Comparison of ENCODE assay signal across 22 mouse cellular contexts in genomic region chr5:114721969-114722368, GRCm38 (mm10). TPM values are rescaled to one million over a fixed set of nuclear protein-coding genes. Genes with fewer than 3 reads are reported as not detected.
DNase-seq lines count a peak whose midpoint lies in the region; ATAC-seq and TF ChIP-seq lines count a peak whose summit lies in the region.
"Had no signal": no experiment of that assay in that cellular context is flagged by ENCODE, and none has a peak within 500 bp of the region (broad histone marks: within the 10 kb centered on the region; RNA-seq: fewer than 3 reads in every experiment).

No protein-coding gene starts in this region.

- H3K27ac ChIP-seq in kidney, embryonic 15.5 days = peak overlapping the region; percentile 89
- H3K27ac ChIP-seq in kidney, adult 2 months (ENCODE audit: insufficient read depth, low read depth, low read length) = no peak overlapping the region
- H3K27ac ChIP-seq in limb, embryonic 12.5 days = peak overlapping the region; percentile 23; the same call in 1 of the 2 replicates
- H3K27ac ChIP-seq in limb, embryonic 10.5 days = no peak overlapping the region
- no peak overlapping the region for H3K27ac ChIP-seq in heart, adult 2 months
- H3K27ac ChIP-seq: embryonic facial prominence, embryonic 12.5 days; embryonic facial prominence, embryonic 15.5 days; forebrain, embryonic 12.5 days; hindbrain, embryonic 12.5 days; hindbrain, embryonic 15.5 days had no signal

- peaks cover 40% of the 10 kb centered on the region for H3K4me1 ChIP-seq in kidney, embryonic 15.5 days
- H3K4me1 ChIP-seq in kidney, adult 2 months (ENCODE audit: control insufficient read depth, insufficient read depth, low read length) = peaks cover 15% of the 10 kb centered on the region
- no peaks in the 10 kb centered on the region for H3K4me1 ChIP-seq in limb, embryonic 12.5 days (replicated peaks)
- H3K4me1 ChIP-seq in limb, embryonic 10.5 days = peaks cover 5% of the 10 kb centered on the region; the same call in 1 of the 2 replicates
- H3K4me1 ChIP-seq in heart, adult 2 months (ENCODE audit: control insufficient read depth, insufficient read depth, low read length) = no peaks in the 10 kb centered on the region; the same call in 1 of the 2 replicates
- H3K4me1 ChIP-seq: embryonic facial prominence, embryonic 12.5 days; embryonic facial prominence, embryonic 15.5 days; forebrain, embryonic 12.5 days; hindbrain, embryonic 12.5 days; hindbrain, embryonic 15.5 days had no signal

- H3K27me3 ChIP-seq in kidney, embryonic 15.5 days = no peaks in the 10 kb centered on the region
- H3K27me3 ChIP-seq in kidney, adult 2 months (replicated peaks; ENCODE audit: control insufficient read depth, insufficient read depth, low read length) = no peaks in the 10 kb centered on the region
- no peaks in the 10 kb centered on the region for H3K27me3 ChIP-seq in limb, embryonic 12.5 days
- no peaks in the 10 kb centered on the region for H3K27me3 ChIP-seq in limb, embryonic 10.5 days (ENCODE audit: low read depth, poor library complexity, severe bottlenecking)
- H3K27me3 ChIP-seq in heart, adult 2 months (ENCODE audit: control insufficient read depth, insufficient read depth, low read length) = no peaks in the 10 kb centered on the region
- H3K27me3 ChIP-seq: embryonic facial prominence, embryonic 12.5 days; embryonic facial prominence, embryonic 15.5 days; forebrain, embryonic 12.5 days; hindbrain, embryonic 12.5 days; hindbrain, embryonic 15.5 days had no signal

- TF ChIP-seq EP300 in heart, adult 2 months (IDR thresholded peaks at IDR 0.05; ENCODE audit: insufficient read depth, low read depth, low read length) = no peak

- no peak for ATAC-seq in kidney, embryonic 15.5 days (replicated peaks; ENCODE audit: low FRiP score)
- no peak for ATAC-seq in limb, embryonic 12.5 days (ENCODE audit: insufficient number of reproducible peaks, insufficient read depth, low FRiP score, low TSS enrichment, low read depth)
- ATAC-seq in granulocyte monocyte progenitor cell, adult 5-6 weeks (replicated peaks; ENCODE audit: poor library complexity, severe bottlenecking) = peak; percentile 75
- 0 out of 2 replicates have a peak, but pooled peaks have one; percentile 3 for ATAC-seq in monocyte, adult 5-6 weeks (replicated peaks; ENCODE audit: insufficient number of reproducible peaks, low FRiP score, low TSS enrichment, poor library complexity, severe bottlenecking)
- ATAC-seq: forebrain, embryonic 16.5 days had no signal

- no peak for TF ChIP-seq CTCF in kidney, adult 2 months (conservative IDR thresholded peaks at IDR 0.05; ENCODE audit: insufficient read depth, insufficient read length, low read depth, low read length)
- TF ChIP-seq CTCF in heart, adult 2 months (IDR thresholded peaks at IDR 0.05) = no peak

- no peak overlapping the region for H3K4me2 ChIP-seq in kidney, embryonic 15.5 days
- no peak overlapping the region for H3K4me2 ChIP-seq in limb, embryonic 12.5 days
- H3K4me2 ChIP-seq: embryonic facial prominence, embryonic 12.5 days; embryonic facial prominence, embryonic 15.5 days; forebrain, embryonic 12.5 days; heart, embryonic 11.5 days; hindbrain, embryonic 12.5 days; hindbrain, embryonic 15.5 days had no signal

- 95% methylated on average over 10 of the region's 10 CpGs for WGBS in kidney, embryonic 15.5 days
- WGBS in kidney, adult 2 months = 82% methylated on average over 10 of the region's 10 CpGs
- WGBS in limb, embryonic 12.5 days = 94% methylated on average over 10 of the region's 10 CpGs
- WGBS in limb, embryonic 10.5 days = 94% methylated on average over 10 of the region's 10 CpGs
- 83% methylated on average over 10 of the region's 10 CpGs for WGBS in heart, adult 2 months

- no peak for TF ChIP-seq POLR2A in kidney, adult 2 months (IDR thresholded peaks at IDR 0.05; ENCODE audit: low read depth, low read length)
- TF ChIP-seq POLR2A in heart, adult 2 months (IDR thresholded peaks at IDR 0.05; ENCODE audit: insufficient read depth, low read depth, low read length) = no peak

- no peak for DNase-seq in kidney, adult 2 months
- DNase-seq in limb, embryonic 10.5 days (ENCODE audit: low spot score) = no peak
- no peak for DNase-seq in layer of hippocampus, adult 8-10 months (ENCODE audit: low spot score in 2 of 2)
- no peak for DNase-seq in heart, adult 2 months
- DNase-seq: adrenal gland, adult 2 months; adrenal gland, postnatal 14 days; B cell, adult 2 months; cerebellum, adult 11-12 months; cerebellum, adult 8-10 months; cerebellum, postnatal 14 days; gastrocnemius, postnatal 14 days had no signal

- no peak overlapping the region for H3K9ac ChIP-seq in kidney, embryonic 15.5 days
- no peak overlapping the region for H3K9ac ChIP-seq in limb, embryonic 12.5 days (replicated peaks)
- no peak overlapping the region for H3K9ac ChIP-seq in heart, adult 2 months (ENCODE audit: low read depth, low read length)
- H3K9ac ChIP-seq: embryonic facial prominence, embryonic 12.5 days; embryonic facial prominence, embryonic 15.5 days; forebrain, embryonic 12.5 days; hindbrain, embryonic 12.5 days; hindbrain, embryonic 15.5 days had no signal

- H3K9me3 ChIP-seq in kidney, embryonic 15.5 days (replicated peaks) = 0 out of 2 replicates have a peak, but pooled peaks cover 4% of the 10 kb centered on the region
- H3K9me3 ChIP-seq in limb, embryonic 12.5 days = 0 out of 2 replicates have a peak, but pooled peaks cover 5% of the 10 kb centered on the region
- no peaks in the 10 kb centered on the region for H3K9me3 ChIP-seq in limb, embryonic 10.5 days (replicated peaks)
- H3K9me3 ChIP-seq: embryonic facial prominence, embryonic 15.5 days; forebrain, embryonic 12.5 days; hindbrain, embryonic 12.5 days; hindbrain, embryonic 15.5 days had no signal

- H3K36me3 ChIP-seq in kidney, embryonic 15.5 days = peaks cover 67% of the 10 kb centered on the region
- no peaks in the 10 kb centered on the region for H3K36me3 ChIP-seq in kidney, adult 2 months (ENCODE audit: control insufficient read depth, insufficient read depth, low read length)
- peaks cover 82% of the 10 kb centered on the region for H3K36me3 ChIP-seq in limb, embryonic 12.5 days
- H3K36me3 ChIP-seq in limb, embryonic 10.5 days = peaks cover 87% of the 10 kb centered on the region
- H3K36me3 ChIP-seq in heart, adult 2 months (ENCODE audit: control insufficient read depth, insufficient read depth, low read length) = no peaks in the 10 kb centered on the region

- intact Hi-C loops in heart, adult 2 months (cut with DNase I) = no loop called here

- H3K4me3 ChIP-seq in kidney, embryonic 15.5 days (replicated peaks) = no peak overlapping the region
- H3K4me3 ChIP-seq in kidney, adult 2 months (ENCODE audit: insufficient read depth, low read depth, low read length) = no peak overlapping the region
- H3K4me3 ChIP-seq in limb, embryonic 12.5 days (replicated peaks) = no peak overlapping the region
- H3K4me3 ChIP-seq in limb, embryonic 10.5 days = no peak overlapping the region
- no peak overlapping the region for H3K4me3 ChIP-seq in heart, adult 2 months
- H3K4me3 ChIP-seq: embryonic facial prominence, embryonic 12.5 days; embryonic facial prominence, embryonic 15.5 days; forebrain, embryonic 12.5 days; hindbrain, embryonic 12.5 days; hindbrain, embryonic 15.5 days had no signal

- H3K79me2 ChIP-seq in heart, adult 2 months (replicated peaks; ENCODE audit: control insufficient read depth, insufficient read depth, low read length) = no peaks in the 10 kb centered on the region

RNA-seq across cellular contexts. Expression of gene Tchp, which starts 14.4 kb away (rescaled TPM):
- 16.5 and 17.4 TPM in 2 replicates for polyA plus RNA-seq in kidney, embryonic 15.5 days (2015; fragmentation: Nextera tagmentation; extraction: Ambion mirVana)
- 11.4 and 12.1 TPM in 2 replicates for polyA plus RNA-seq in kidney, adult 2 months (2012; rRNA removed)
- 21.0 and 22.1 TPM in 2 replicates for polyA plus RNA-seq in limb, embryonic 12.5 days (2016; fragmentation: Nextera tagmentation; extraction: Ambion mirVana)
- polyA plus RNA-seq in limb, embryonic 10.5 days (2016; fragmentation: Nextera tagmentation; extraction: Ambion mirVana) = 18.8 and 22.0 TPM in 2 replicates
- total RNA-seq in granulocyte monocyte progenitor cell, adult 5-6 weeks (2014; fragmentation: Nextera tagmentation) = 6.0 and 25.2 TPM in 2 replicates
- total RNA-seq in granulocyte monocyte progenitor cell, adult 5-6 weeks (2017) = 9.8 and 12.6 TPM in 2 replicates
- total RNA-seq in monocyte, adult 5-6 weeks (2017) = 9.8 to 16.3 TPM (median 12.8 TPM) in 3 replicates
- 10 to 100 TPM; 15.9 to 19.7 (median 17.2) TPM for total RNA-seq in layer of hippocampus, adult 8-10 months (2022)
- 1 to 10 TPM; 3.4 to 4.0 TPM for total RNA-seq in heart, adult 2 months (2021)
- polyA plus RNA-seq in heart, adult 2 months (2012; rRNA removed) = 6.1 and 8.5 TPM in 2 replicates

RNA-seq across cellular contexts. Expression of gene Gltp, which starts 31.2 kb away (rescaled TPM):
- 78.5 and 79.2 TPM in 2 replicates for polyA plus RNA-seq in kidney, embryonic 15.5 days (2015; fragmentation: Nextera tagmentation; extraction: Ambion mirVana)
- polyA plus RNA-seq in kidney, adult 2 months (2012; rRNA removed) = 89.1 and 95.7 TPM in 2 replicates
- polyA plus RNA-seq in limb, embryonic 12.5 days (2016; fragmentation: Nextera tagmentation; extraction: Ambion mirVana) = 69.5 and 75.3 TPM in 2 replicates
- polyA plus RNA-seq in limb, embryonic 10.5 days (2016; fragmentation: Nextera tagmentation; extraction: Ambion mirVana) = 65.4 and 78.6 TPM in 2 replicates
- total RNA-seq in granulocyte monocyte progenitor cell, adult 5-6 weeks (2014; fragmentation: Nextera tagmentation) = 85.6 and 87.2 TPM in 2 replicates
- 21.8 and 30.8 TPM in 2 replicates for total RNA-seq in granulocyte monocyte progenitor cell, adult 5-6 weeks (2017)
- 46.4 to 52.1 TPM (median 46.5 TPM) in 3 replicates for total RNA-seq in monocyte, adult 5-6 weeks (2017)
- 10 to 100 TPM; 26.3 to 46.1 (median 33.8) TPM for total RNA-seq in layer of hippocampus, adult 8-10 months (2022)
- total RNA-seq in heart, adult 2 months (2021) = 10 to 100 TPM; 14.2 to 17.0 TPM
- polyA plus RNA-seq in heart, adult 2 months (2012; rRNA removed) = 36.3 and 37.8 TPM in 2 replicates

RNA-seq across cellular contexts. Expression of gene Ankrd13a, which starts 52.5 kb away (rescaled TPM):
- polyA plus RNA-seq in kidney, embryonic 15.5 days (2015; fragmentation: Nextera tagmentation; extraction: Ambion mirVana) = 45.3 and 49.8 TPM in 2 replicates
- 47.7 and 51.6 TPM in 2 replicates for polyA plus RNA-seq in kidney, adult 2 months (2012; rRNA removed)
- polyA plus RNA-seq in limb, embryonic 12.5 days (2016; fragmentation: Nextera tagmentation; extraction: Ambion mirVana) = 52.9 and 58.5 TPM in 2 replicates
- 43.1 and 44.0 TPM in 2 replicates for polyA plus RNA-seq in limb, embryonic 10.5 days (2016; fragmentation: Nextera tagmentation; extraction: Ambion mirVana)
- 271 and 278 TPM in 2 replicates for total RNA-seq in granulocyte monocyte progenitor cell, adult 5-6 weeks (2014; fragmentation: Nextera tagmentation)
- 310 and 331 TPM in 2 replicates for total RNA-seq in granulocyte monocyte progenitor cell, adult 5-6 weeks (2017)
- 185 to 246 TPM (median 193 TPM) in 3 replicates for total RNA-seq in monocyte, adult 5-6 weeks (2017)
- 10 to 100 TPM; 39.6 to 51.4 (median 47.0) TPM for total RNA-seq in layer of hippocampus, adult 8-10 months (2022)
- 10 to 100 TPM; 31.4 to 32.9 TPM for total RNA-seq in heart, adult 2 months (2021)
- 21.3 and 32.2 TPM in 2 replicates for polyA plus RNA-seq in heart, adult 2 months (2012; rRNA removed)

RNA-seq across cellular contexts. Expression of gene Git2, which starts 53.3 kb away (rescaled TPM):
- polyA plus RNA-seq in kidney, embryonic 15.5 days (2015; fragmentation: Nextera tagmentation; extraction: Ambion mirVana) = 42.0 and 45.5 TPM in 2 replicates
- 30.5 and 32.3 TPM in 2 replicates for polyA plus RNA-seq in kidney, adult 2 months (2012; rRNA removed)
- 46.8 and 48.8 TPM in 2 replicates for polyA plus RNA-seq in limb, embryonic 12.5 days (2016; fragmentation: Nextera tagmentation; extraction: Ambion mirVana)
- polyA plus RNA-seq in limb, embryonic 10.5 days (2016; fragmentation: Nextera tagmentation; extraction: Ambion mirVana) = 36.1 and 44.8 TPM in 2 replicates
- total RNA-seq in granulocyte monocyte progenitor cell, adult 5-6 weeks (2014; fragmentation: Nextera tagmentation) = 113 and 128 TPM in 2 replicates
- total RNA-seq in granulocyte monocyte progenitor cell, adult 5-6 weeks (2017) = 77.9 and 117 TPM in 2 replicates
- total RNA-seq in monocyte, adult 5-6 weeks (2017) = 118 to 169 TPM (median 121 TPM) in 3 replicates
- total RNA-seq in layer of hippocampus, adult 8-10 months (2022) = 10 to 100 TPM; 51.1 to 61.4 (median 55.3) TPM
- 10 to 100 TPM; 27.6 to 28.7 TPM for total RNA-seq in heart, adult 2 months (2021)
- polyA plus RNA-seq in heart, adult 2 months (2012; rRNA removed) = 32.6 and 35.3 TPM in 2 replicates

Comparison
In these comparisons a context has a peak if more than half of its experiments do, and no peak if none do; other contexts are left out.
1. H3K27ac ChIP-seq: peak in kidney, embryonic 15.5 days (single experiment) and limb, embryonic 12.5 days (single experiment); none in kidney, adult 2 months (single experiment), limb, embryonic 10.5 days (single experiment) and heart, adult 2 months (single experiment).
2. ATAC-seq: peak in granulocyte monocyte progenitor cell, adult 5-6 weeks (single experiment) and monocyte, adult 5-6 weeks (single experiment); none in kidney, embryonic 15.5 days (single experiment) and limb, embryonic 12.5 days (single experiment).